Mouse (Mus musculus) kidney, embryonic 14.5 days (tissue): ENCODE results near the gene Frmd7. TPM values are rescaled to one million over a fixed set of nuclear protein-coding genes. Genes with fewer than 3 reads are reported as not detected.

Experiments
- ATAC-seq: fragments of 200-750 bp; cut with Nextera tagmentation; 2 replicates; pipeline ENCODE4 v1.8.0; 2017; ENCODE audit warnings: moderate number of reproducible peaks, mild to moderate bottlenecking, moderate TSS enrichment, moderate library complexity; ENCODE audit not compliant: low FRiP score, low TSS enrichment
- H3K27ac ChIP-seq: fragments of 300-500 bp; sonication (generic); 2 replicates; pipeline ENCODE4 v1.5.1; 2014; ENCODE audit warnings: low read depth, mild to moderate bottlenecking, low read length, moderate library complexity, mixed read lengths
- H3K27me3 ChIP-seq: fragments of 300-500 bp; sonication (generic); 2 replicates; pipeline ENCODE4 v1.6.1; 2014; ENCODE audit warnings: mild to moderate bottlenecking, low read length; ENCODE audit not compliant: control insufficient read depth, insufficient read depth
- H3K36me3 ChIP-seq: fragments of 300-500 bp; sonication (generic); 2 replicates; pipeline ENCODE4 v1.6.1; 2014; ENCODE audit warnings: low read length, mixed read lengths; ENCODE audit not compliant: control insufficient read depth, insufficient read depth
- H3K4me1 ChIP-seq: fragments of 300-500 bp; sonication (generic); 2 replicates; pipeline ENCODE4 v1.6.1; 2014; ENCODE audit warnings: low read length, mixed read lengths; ENCODE audit not compliant: control insufficient read depth, insufficient read depth
- H3K4me2 ChIP-seq: fragments of 300-500 bp; sonication (generic); replicated peaks from 2 replicates; pipeline ENCODE4 v1.6.1; 2014; ENCODE audit warnings: low read depth, mild to moderate bottlenecking, low read length
- H3K4me3 ChIP-seq: fragments of 300-500 bp; sonication (generic); 2 replicates; pipeline ENCODE4 v1.5.1; 2014; ENCODE audit warnings: mild to moderate bottlenecking, low read length
- H3K9ac ChIP-seq: fragments of 300-500 bp; sonication (generic); 2 replicates; pipeline ENCODE4 v1.6.1; 2014; ENCODE audit warnings: low read depth, mild to moderate bottlenecking, low read length, moderate library complexity
- H3K9me3 ChIP-seq: fragments of 300-500 bp; sonication (generic); 2 replicates; pipeline ENCODE4 v1.6.1; 2016; ENCODE audit warnings: low read length; ENCODE audit not compliant: control insufficient read depth
- WGBS: fragments of 180-500 bp; shearing (Covaris S2); extraction: QIAGEN DNeasy Blood & Tissue Kit; methylation state at CpG from one replicate; pipeline ENCODE4 v1.1.7; 2014; 5-methylcytosine and 5-hydroxymethylcytosine counted together
- polyA plus RNA-seq: library from polyadenylated mRNA; unstranded; fragments of >200 nt; fragmentation: Nextera tagmentation; extraction: Ambion mirVana; gene quantifications from 2 replicates; pipeline ENCODE4 v1.2.1, GENCODE M21; 2014

Gene Frmd7
- polyA plus RNA-seq, 1 experiment from 2014 or later = not detected

DNA sequence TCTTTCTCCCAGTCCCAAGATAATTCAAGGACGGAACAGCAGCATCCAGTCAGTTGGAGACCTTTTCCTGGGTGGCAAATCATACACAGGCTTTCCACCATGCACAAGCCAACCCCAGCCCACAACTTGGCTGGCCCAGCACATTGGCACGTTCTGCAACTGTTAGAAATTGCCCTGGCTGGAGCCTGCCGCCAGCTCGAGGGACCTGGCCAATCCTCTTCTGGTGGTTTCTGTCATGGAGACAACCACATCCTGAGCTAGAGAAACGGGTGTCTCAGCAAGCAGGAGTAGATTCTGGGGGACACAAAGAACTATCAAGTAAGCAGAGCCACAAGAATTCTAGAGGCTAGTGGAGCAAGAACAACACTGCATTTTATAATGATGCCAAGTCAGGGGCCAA lies 32.6 kb downstream of the Frmd7 start:
- no peak overlapping the region for H3K4me2 ChIP-seq
- no peak for ATAC-seq
- 82% methylated on average over 5 of the region's 5 CpGs for WGBS
- H3K4me3 ChIP-seq = no peak overlapping the region
- H3K36me3 ChIP-seq = no peaks in the 10 kb centered on the region
- no peaks in the 10 kb centered on the region for H3K27me3 ChIP-seq
- no peak overlapping the region for H3K27ac ChIP-seq
- H3K9me3 ChIP-seq = no peaks in the 10 kb centered on the region
- H3K4me1 ChIP-seq = no peaks in the 10 kb centered on the region
- no peak overlapping the region for H3K9ac ChIP-seq

DNA sequence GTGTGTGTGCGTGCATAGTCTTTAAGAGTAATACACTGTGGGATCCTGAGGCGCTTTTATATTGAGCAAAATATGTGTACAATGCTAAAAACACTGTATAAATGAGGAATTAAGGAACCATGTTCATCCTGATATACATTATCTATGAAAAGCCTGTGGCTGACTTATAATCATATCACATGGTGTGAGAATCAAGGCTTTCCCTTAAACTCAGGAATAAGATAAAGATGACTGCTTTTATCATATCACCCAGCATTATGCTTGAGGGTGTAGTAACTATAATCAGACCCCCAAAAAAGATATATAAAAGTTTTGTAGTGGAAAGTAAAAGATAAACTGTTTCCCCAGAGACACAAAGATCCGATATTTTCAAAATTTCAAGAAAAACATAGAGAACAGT lies 39.0 kb downstream of the Frmd7 start:
- H3K9me3 ChIP-seq = no peaks in the 10 kb centered on the region
- no peaks in the 10 kb centered on the region for H3K27me3 ChIP-seq
- ATAC-seq = no peak
- H3K4me2 ChIP-seq = no peak overlapping the region
- H3K9ac ChIP-seq = no peak overlapping the region
- 84% methylated on average over 3 of the region's 3 CpGs for WGBS
- H3K4me3 ChIP-seq = no peak overlapping the region
- no peak overlapping the region for H3K27ac ChIP-seq
- no peaks in the 10 kb centered on the region for H3K4me1 ChIP-seq
- no peaks in the 10 kb centered on the region for H3K36me3 ChIP-seq

DNA sequence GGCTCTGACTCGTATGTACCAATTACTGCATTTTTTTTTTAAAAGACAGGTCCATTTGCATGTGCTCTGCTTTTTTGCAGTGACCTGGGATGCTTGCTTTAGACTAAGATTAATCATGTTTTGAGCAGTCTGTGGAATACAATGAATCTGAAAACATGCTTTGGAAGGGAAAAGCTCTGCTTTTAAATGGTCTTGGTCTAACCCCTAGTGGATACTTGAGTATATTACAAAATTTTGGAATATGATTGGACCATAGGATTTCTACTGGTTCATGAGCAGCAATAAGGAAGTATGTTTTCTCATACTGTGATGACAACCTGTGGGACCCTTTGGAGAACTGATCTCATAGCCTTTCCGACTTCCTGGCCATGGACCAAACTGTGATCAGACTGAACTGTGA lies 54.5 kb downstream of the Frmd7 start:
- no peaks in the 10 kb centered on the region for H3K27me3 ChIP-seq
- H3K9ac ChIP-seq = no peak overlapping the region
- no peaks in the 10 kb centered on the region for H3K4me1 ChIP-seq
- no peak for ATAC-seq
- no peak overlapping the region for H3K4me3 ChIP-seq
- H3K27ac ChIP-seq = no peak overlapping the region
- no peaks in the 10 kb centered on the region for H3K9me3 ChIP-seq
- 85% methylated on average over 2 of the region's 2 CpGs for WGBS
- H3K36me3 ChIP-seq = no peaks in the 10 kb centered on the region
- H3K4me2 ChIP-seq = no peak overlapping the region

DNA sequence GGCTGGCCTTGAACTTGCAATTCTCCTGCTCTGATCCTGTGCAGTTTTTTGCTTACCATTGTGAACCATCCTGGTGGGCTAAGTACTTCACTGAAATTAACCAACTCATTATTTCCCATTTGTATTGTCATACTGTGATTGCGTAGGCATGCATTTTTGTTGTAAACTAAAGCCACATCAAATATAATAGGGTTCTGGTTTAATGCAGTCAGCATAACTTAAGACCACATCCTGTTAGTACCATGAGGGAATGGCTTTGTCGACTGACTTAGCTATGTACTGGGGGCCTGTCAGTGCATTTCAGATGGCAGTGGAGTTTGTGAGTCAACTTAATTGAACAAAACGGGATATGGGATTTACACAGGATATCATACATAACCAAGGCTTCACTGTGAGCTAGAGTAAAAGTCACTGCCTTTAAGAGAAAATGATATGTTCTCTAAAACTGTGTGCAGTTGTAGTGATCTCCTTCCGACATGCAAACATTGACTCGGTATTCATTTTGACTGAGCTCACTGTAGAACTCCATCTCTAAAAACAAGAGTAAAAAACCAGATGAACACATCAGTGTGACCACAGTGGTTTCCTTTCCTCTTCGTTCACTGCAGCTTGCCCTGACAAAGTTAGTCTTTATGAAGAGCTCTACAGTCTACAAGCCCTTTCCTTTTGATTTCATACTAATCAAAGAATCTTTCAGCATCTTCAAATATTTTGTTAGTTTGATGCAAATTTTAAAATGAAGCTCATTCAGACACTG lies 68.1 kb downstream of the Frmd7 start:
- Histone ChIP-seq H3K27ac (no peak overlapping the region), H3K36me3 (no peaks in the 10 kb centered on the region), H3K9ac (no peak overlapping the region), H3K4me2 (no peak overlapping the region), H3K9me3 (no peaks in the 10 kb centered on the region), H3K27me3 (no peaks in the 10 kb centered on the region), H3K4me3 (no peak overlapping the region), H3K4me1 (no peaks in the 10 kb centered on the region)
- ATAC-seq = no peak
- WGBS = 87% methylated on average over 6 of the region's 6 CpGs

DNA sequence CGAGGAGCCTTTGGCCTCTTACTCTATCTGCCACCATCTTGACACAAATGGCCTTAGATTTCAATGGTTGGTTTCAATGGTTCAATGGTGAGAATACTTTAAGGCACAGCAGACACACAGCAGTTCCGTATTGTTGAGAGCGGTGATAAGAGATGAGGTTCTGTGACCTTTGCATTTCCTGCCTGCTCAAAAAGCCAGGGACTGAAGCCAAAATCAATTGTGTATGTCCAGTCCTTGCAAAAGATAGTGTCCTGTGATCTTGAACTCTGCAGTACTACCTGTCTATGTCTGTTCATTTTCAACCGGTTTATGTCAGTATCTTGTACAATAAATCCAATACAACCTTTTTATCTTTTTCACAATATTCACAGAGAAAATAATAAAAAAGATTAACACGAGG lies 77.8 kb downstream of the Frmd7 start:
- no peaks in the 10 kb centered on the region for H3K9me3 ChIP-seq
- no peak overlapping the region for H3K9ac ChIP-seq
- no peak overlapping the region for H3K27ac ChIP-seq
- no peak for ATAC-seq
- no peak overlapping the region for H3K4me2 ChIP-seq
- no peak overlapping the region for H3K4me3 ChIP-seq
- 74% methylated on average over 5 of the region's 5 CpGs for WGBS
- no peaks in the 10 kb centered on the region for H3K36me3 ChIP-seq
- H3K4me1 ChIP-seq = 0 out of 2 replicates have a peak, but pooled peaks cover 2% of the 10 kb centered on the region
- no peaks in the 10 kb centered on the region for H3K27me3 ChIP-seq

DNA sequence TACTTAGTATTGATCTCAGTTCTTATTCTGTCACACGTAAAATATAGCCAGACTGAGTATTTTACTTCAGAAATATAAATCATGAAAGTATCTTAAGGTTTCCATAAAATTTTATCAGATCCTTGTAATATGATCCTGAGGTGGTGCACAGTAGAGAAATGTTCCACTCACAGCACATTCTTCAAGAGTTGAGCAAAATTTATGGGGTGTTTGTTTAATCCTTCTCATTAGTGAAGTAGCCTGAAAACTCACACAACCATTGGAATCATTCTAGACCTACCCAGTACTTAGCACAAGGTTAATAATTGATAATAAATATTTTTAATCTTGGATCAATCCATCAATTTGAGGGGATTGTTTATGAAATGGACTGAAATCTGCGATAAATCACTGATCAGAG lies 78.7 kb downstream of the Frmd7 start:
- 0 out of 2 replicates have a peak, but pooled peaks have one; percentile 49 for ATAC-seq

DNA sequence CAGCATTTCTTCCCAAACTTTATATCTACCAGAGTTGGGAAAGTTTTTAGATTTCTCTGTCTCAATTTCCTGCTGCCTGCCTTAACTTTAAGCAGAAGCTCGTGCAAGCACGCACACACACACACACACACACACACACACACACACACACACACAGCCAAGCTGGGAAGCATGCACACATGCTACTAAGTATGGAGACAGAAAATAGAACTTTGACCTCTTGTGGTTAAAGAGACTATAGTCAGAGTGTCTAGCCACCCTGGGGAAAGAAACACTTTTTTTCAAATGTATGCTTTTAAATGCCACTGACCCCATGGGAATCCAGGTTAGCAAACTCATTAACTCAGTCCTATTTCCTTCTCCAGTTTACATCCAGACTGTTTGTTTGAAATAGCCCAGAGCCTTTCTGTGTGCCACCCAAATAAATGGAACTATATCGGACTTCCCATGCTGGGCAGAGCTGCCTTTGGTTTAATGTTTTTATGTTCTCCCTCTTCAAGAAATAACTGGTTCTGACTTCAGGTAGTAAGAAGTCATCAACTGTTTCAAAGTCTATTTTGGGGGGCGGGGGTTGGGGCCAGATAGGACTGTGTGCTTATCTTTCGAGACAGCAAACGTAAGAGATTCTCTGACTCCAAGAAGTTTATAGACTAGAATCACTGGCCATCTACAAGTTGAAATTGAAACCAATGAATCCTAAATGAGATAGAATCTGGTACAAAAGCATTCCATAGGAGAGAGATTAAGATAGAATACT lies 91.9 kb downstream of the Frmd7 start:
- no peak overlapping the region for H3K9ac ChIP-seq
- no peaks in the 10 kb centered on the region for H3K36me3 ChIP-seq
- no peaks in the 10 kb centered on the region for H3K27me3 ChIP-seq
- no peak overlapping the region for H3K4me2 ChIP-seq
- WGBS = 86% methylated on average over 6 of the region's 6 CpGs
- no peaks in the 10 kb centered on the region for H3K4me1 ChIP-seq
- H3K4me3 ChIP-seq = no peak overlapping the region
- no peak for ATAC-seq
- H3K27ac ChIP-seq = no peak overlapping the region
- no peaks in the 10 kb centered on the region for H3K9me3 ChIP-seq

More for the DNA sequence above, 78.7 kb downstream of the Frmd7 start:
- Histone ChIP-seq H3K27ac (no peak overlapping the region), H3K4me1 (0 out of 2 replicates have a peak, but pooled peaks cover 2% of the 10 kb centered on the region), H3K9me3 (no peaks in the 10 kb centered on the region), H3K4me2 (no peak overlapping the region), H3K27me3 (no peaks in the 10 kb centered on the region), H3K4me3 (no peak overlapping the region), H3K36me3 (no peaks in the 10 kb centered on the region), H3K9ac (no peak overlapping the region)
- WGBS = 46% methylated on average over 2 of the region's 2 CpGs
